Mouse (Mus musculus) lung, adult 2 months (tissue): ENCODE measurements around the gene Malrd1.

ENCODE experiments used
- CTCF ChIP-seq: fragments of 200-500 bp; IDR thresholded peaks from 2 replicates; pipeline ENCODE4 v1.5.1; 2011; ENCODE audit warnings: mild to moderate bottlenecking, low read length, control low read depth; ENCODE audit not compliant: insufficient read depth
- POLR2A ChIP-seq: fragments of 200-500 bp; IDR thresholded peaks from 2 replicates; pipeline ENCODE4 v1.6.1; 2011; ENCODE audit warnings: low read depth, mild to moderate bottlenecking, control low read depth, low read length, borderline replicate concordance; ENCODE audit errors: extremely low read depth

- no peak for TF ChIP-seq CTCF
- no peak for TF ChIP-seq POLR2A
Observed at GRCm38 (mm10) chr2:16252274-16252673, 726.0 kb downstream of the Malrd1 start.
